Mouse (Mus musculus): ENCODE data around the gene Clip3.

GRCm38 (mm10) chr7:30289071-30289713, 2.3 kb upstream of the Clip3 start:
- TF ChIP-seq CHD2 (IDR thresholded peaks at IDR 0.05; ENCODE audit: low read depth, low read length) (no peak), ZC3H11A (IDR thresholded peaks at IDR 0.05; ENCODE audit: borderline replicate concordance, low read depth, low read length) (no peak)

Data from ES-E14 (cell line).